Mouse (Mus musculus) olfactory bulb, adult 2 months (tissue): ENCODE measurements around the gene Enc1.

Experiments used
- CTCF ChIP-seq: fragments of 200-500 bp; IDR thresholded peaks from 2 replicates; pipeline ENCODE4 v1.5.1; 2012; ENCODE audit warnings: low read depth, mild to moderate bottlenecking, low read length, moderate library complexity; ENCODE audit not compliant: insufficient read depth
- POLR2A ChIP-seq: fragments of 200-500 bp; IDR thresholded peaks from 2 replicates; pipeline ENCODE4 v1.6.1; 2012; ENCODE audit warnings: mild to moderate bottlenecking, low read depth, low read length, moderate library complexity; ENCODE audit not compliant: insufficient read depth

DNA sequence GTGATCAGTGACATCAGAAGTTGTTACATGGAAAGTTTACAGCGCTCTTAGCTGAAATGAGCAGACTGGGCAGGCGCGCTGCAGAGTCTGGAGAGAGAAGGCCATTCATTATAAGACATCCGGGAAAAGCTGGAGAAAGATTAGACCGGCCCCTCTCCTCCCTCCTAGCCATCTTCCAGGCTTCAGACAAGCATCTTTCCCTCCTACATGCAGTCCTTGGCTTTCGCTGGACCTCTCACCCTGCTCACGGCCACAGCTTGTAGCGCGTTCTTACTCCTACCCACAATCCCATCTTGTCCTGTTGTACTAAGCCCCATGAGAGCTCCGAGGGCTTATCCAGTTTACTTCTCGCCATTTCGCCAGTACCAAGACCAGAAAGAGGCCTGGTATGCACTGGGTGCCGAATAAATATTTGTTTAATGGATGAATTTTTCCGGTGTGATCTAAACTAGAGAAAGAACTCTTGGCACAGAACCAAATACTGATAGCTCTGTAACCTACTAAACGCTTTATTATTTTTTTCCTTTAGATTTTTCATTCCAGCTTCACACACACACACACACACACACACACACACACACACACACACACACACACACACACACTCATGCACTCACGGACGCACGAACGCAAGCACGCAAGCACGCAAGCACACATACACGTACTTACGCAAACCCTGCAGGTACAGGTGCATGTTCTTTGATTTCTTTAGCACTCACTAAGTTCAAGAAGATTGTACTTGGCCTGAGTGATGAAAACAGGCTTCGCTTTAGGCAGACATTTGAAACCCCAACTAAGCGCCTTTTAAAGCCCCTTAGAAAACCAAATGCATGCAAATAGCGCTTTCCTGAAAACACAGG is 41.4 kb downstream of the Enc1 start:
- no peak for TF ChIP-seq CTCF
- TF ChIP-seq POLR2A = no peak
